Mouse (Mus musculus) large intestine, adult 2 months (tissue): ENCODE measurements around the gene Tmem132c. TPM values are rescaled to one million over a fixed set of nuclear protein-coding genes. Genes with fewer than 3 reads are reported as not detected.
A peak's percentile ranks its signal among the peaks of the same experiment; 100 is the strongest.

ENCODE experiments used
- DNase-seq: peaks from one replicate; pipeline ENCODE4 v3.0.0-alpha.2; 2012; ENCODE audit warnings: low read depth, low spot score
- WGBS: fragments of 180-500 bp; shearing (Covaris S2); methylation state at CpG from one replicate; pipeline ENCODE4 v1.1.7; 2018; 5-methylcytosine and 5-hydroxymethylcytosine counted together
- polyA plus RNA-seq: library from polyadenylated mRNA; depleted of rRNA; stranded (reverse); fragments of >200 nt; gene quantifications from 2 replicates; pipeline ENCODE4 v1.2.3, GENCODE M21; 2012

Gene Tmem132c
- polyA plus RNA-seq, 1 experiment, result 0.22 TPM

GRCm38 (mm10) chr5:127281186-127281585, 39.6 kb downstream of the Tmem132c start:
- 60% methylated on average over 4 of the region's 4 CpGs for WGBS
- no peak for DNase-seq

- DNase-seq, result peak; percentile 50
- WGBS, result 3% methylated on average over 6 of the region's 6 CpGs
Observed at GRCm38 (mm10) chr5:127282539-127283123, 41.0 kb downstream of the Tmem132c start.

DNA sequence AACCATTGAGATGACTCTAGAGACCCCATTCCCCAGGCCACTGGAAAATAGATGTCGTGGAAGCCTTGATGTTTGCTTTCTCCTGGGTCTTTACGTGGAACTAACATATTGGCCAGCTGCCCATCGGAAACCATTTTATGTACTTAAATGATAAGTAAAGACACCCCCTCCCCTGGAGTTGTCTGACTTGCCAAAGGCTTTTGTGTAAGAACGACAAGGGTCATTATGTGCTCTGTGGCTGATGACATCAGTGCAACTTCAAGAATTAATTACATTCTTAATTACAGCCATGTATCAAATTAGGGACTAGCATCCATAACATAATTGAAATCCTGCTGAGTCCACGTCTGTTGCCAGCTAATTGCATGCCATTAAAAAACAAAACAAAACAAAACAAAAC, 45.3 kb downstream of the Tmem132c start:
- 61% methylated on average over 5 of the region's 5 CpGs for WGBS
- no peak for DNase-seq

- WGBS, result 85% methylated on average over 8 of the region's 8 CpGs
- no peak for DNase-seq
Observed at GRCm38 (mm10) chr5:127289659-127290058, 48.1 kb downstream of the Tmem132c start.

GRCm38 (mm10) chr5:127290461-127291250, 49.0 kb downstream of the Tmem132c start:
- 24% methylated on average over 17 of the region's 17 CpGs for WGBS
- peak; percentile 50 for DNase-seq

GRCm38 (mm10) chr5:127291581-127291980, 50.0 kb downstream of the Tmem132c start:
- WGBS, result 59% methylated on average over 7 of the region's 7 CpGs

GRCm38 (mm10) chr5:127293698-127294097, 52.1 kb downstream of the Tmem132c start:
- DNase-seq, result no peak
- 88% methylated on average over 3 of the region's 3 CpGs for WGBS

More at GRCm38 (mm10) chr5:127291581-127291980, 50.0 kb downstream of the Tmem132c start:
- DNase-seq, result no peak

DNA sequence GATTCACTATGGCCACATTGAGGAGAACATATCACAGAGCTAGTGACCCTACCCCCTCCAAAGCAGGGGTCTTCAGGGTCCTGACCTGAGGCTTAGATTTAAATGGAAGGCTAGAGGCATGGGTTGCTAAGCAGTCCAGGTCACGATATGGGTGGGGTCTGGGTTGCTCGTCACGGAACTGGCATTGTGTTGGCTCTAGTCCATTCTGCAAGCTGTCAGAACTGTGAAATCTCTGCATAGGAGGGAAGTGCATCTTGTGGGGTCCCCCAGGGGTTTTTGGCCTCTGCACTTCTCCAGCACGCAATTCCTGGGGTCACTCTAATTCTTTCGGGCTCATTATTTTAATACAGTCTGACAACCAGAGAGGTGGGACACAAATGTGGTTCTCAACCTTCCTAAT, 55.9 kb downstream of the Tmem132c start:
- WGBS, result 67% methylated on average over 5 of the region's 5 CpGs
- DNase-seq, result no peak

GRCm38 (mm10) chr5:127298060-127298459, 56.5 kb downstream of the Tmem132c start:
- 70% methylated on average over 2 of the region's 2 CpGs for WGBS

DNA sequence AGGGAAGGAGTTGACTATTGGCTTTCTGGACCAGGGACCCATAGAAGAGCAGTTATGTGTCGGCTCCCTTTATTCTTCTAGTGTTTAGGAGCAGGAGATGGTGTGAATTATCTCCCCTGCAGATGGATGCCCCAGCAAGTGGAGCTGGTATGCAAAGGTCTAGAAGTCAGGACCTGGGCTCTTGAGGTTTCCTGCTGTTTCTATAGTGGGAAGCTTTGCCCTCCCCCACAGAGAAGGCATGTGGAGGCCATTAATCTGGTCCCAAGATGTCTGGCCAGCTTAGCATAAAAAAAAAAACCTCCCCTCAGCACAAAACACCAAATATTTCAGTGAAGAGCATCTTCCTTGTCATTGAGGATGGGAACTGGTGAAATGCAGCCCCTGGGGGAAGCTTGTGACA, 57.4 kb downstream of the Tmem132c start:
- WGBS, result 72% methylated on average over 1 of the region's 1 CpGs
- no peak for DNase-seq

More at GRCm38 (mm10) chr5:127298060-127298459, 56.5 kb downstream of the Tmem132c start:
- DNase-seq, result no peak

GRCm38 (mm10) chr5:127300597-127301254, 59.1 kb downstream of the Tmem132c start:
- WGBS, result 57% methylated on average over 8 of the region's 8 CpGs
- no peak for DNase-seq

- DNase-seq, result no peak
- WGBS, result 76% methylated on average over 5 of the region's 5 CpGs
Observed at GRCm38 (mm10) chr5:127305312-127305711, 63.7 kb downstream of the Tmem132c start.

- no peak for DNase-seq
- 78% methylated on average over 5 of the region's 5 CpGs for WGBS
Observed at GRCm38 (mm10) chr5:127305719-127306118, 64.1 kb downstream of the Tmem132c start.

GRCm38 (mm10) chr5:127306726-127307125, 65.1 kb downstream of the Tmem132c start:
- no peak for DNase-seq
- WGBS, result 24% methylated on average over 1 of the region's 1 CpGs

DNA sequence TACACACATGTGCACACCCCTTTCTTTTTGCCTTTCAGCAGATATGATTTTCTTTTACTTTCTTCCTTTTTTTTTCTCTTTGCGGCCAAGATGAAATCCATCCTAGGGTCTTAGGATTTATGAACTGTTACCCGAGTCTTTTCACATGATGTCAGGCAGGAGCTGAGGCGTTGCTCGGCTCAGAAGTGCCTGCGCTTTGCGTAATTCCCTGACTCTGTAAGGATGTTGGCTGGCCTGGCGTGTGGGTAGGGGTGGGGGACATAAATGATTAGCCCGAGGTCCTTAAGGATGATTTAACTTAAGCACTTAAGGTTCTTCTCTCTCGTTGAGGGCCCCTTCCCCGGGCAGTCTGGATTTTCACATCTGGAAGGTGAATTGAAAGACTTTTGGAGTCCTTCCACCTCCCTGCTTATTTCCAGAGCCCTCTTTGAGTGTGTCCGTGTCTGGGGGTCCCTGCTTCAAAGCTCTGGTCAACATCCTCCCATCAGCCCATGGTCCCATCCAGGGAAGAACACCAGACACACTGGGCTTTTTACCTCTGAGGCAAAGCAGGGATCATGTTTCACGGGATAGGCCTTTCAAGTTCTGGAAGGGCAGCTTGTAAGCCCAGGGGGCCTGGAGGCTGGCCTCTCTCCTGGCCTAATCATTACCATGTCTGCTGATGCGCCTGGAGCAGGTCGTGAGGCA, 68.9 kb downstream of the Tmem132c start:
- DNase-seq, result no peak
- WGBS, result 67% methylated on average over 14 of the region's 14 CpGs

DNA sequence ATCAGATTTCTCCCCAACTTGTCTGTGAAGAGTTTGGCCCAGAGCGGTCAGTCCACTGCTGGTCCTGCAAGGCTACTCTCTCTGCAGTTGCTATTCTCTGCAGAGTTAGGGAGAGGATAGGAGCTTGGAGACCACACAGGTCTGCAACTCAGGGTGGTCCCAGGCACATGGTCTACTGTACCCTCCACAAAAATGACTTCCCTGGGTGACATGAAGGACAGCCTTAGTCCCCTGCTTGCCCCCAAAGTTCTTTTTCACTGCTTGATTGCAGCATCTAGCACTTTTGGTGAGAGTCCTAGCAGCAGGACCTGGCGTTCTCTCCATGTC, 69.4 kb downstream of the Tmem132c start:
- 82% methylated on average over 2 of the region's 2 CpGs for WGBS
- DNase-seq, result no peak

GRCm38 (mm10) chr5:127313634-127314033, 72.0 kb downstream of the Tmem132c start:
- DNase-seq, result no peak
- WGBS, result 87% methylated on average over 2 of the region's 2 CpGs

DNA sequence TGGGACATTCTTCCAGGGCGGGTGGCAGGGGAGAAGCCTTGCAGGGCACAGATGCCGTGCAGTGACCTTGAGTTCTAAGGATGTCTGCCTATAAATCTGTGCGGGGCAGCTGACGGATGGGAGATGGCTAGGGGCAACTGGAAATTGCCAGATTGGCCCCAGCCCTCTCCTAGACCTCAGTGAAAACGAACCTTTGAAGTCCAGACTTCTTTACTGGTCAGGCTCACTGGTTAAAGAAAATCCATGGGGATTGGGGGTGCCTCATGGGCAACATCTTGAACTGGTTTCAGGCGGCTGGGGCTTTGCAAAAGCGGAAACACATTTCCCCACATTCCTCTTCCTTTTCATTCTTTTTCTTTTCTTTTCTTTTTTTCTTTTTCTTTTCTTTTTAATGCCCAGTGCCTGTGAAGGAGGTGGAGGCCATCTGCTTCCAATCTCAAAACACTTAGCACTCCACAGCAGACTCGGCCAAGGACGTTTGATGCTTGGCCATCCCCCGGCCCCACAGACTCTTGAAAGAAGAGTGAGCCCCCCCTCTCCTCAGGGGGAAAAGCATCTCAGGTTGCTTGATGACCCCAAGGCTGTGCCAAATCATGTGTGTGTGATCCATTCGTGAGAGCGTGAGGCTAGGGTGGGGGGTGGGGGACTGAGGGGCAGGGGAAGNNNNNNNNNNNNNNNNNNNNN, 77.6 kb downstream of the Tmem132c start:
- 59% methylated on average over 12 of the region's 12 CpGs for WGBS
- no peak for DNase-seq

GRCm38 (mm10) chr5:127324645-127325044, 83.0 kb downstream of the Tmem132c start:
- WGBS, result 52% methylated on average over 2 of the region's 2 CpGs
- no peak for DNase-seq
